Mouse (Mus musculus) kidney, adult 11 months (tissue): Measurements from ENCODE around the gene 9830107B12Rik.

Experiments used
- DNase-seq: peaks from one replicate; pipeline ENCODE4 v3.0.0; 2022

The 9830107B12Rik gene

DNA sequence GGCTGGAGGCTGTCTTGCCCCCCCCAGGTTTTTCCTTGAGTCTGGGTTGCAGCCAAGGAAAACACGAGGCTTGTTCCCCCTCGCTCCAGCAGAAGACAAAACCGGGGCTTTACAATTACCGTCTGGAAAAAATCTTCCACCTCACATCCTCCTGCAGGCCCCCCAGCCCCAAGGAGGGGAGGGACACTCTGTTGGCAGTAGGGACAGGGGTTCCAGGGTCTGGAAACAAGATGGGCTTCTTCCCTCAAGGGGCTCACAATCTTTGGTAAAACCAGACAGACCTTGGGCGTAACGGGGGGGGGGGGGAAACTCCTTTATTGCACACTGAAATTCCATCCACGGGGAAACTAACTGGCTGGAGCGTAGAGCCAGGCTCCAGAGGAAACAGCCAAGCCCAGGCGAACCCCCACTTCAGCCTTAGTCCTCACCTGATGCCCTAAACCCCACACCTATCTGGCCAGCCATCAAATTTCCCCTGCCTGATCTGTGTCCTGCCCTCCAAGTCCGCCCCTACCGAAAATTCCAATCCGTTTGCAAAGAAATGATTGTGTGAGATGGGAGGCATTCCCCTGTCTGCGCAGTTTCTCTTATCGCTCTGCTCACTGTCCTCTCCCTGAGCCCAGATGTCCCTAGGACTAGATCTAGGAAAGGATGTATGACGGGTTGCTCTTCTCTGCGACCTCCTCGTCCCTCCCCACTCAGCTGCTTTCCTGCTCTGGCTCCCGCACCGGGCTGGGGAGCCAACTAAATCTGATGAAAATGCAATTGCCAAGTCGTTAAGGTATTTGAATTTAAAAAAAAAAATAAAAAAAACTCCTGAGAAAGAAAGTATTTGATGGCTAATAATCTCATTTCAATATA, 51.0 kb downstream of the 9830107B12Rik start:
- DNase-seq = no peak

DNA sequence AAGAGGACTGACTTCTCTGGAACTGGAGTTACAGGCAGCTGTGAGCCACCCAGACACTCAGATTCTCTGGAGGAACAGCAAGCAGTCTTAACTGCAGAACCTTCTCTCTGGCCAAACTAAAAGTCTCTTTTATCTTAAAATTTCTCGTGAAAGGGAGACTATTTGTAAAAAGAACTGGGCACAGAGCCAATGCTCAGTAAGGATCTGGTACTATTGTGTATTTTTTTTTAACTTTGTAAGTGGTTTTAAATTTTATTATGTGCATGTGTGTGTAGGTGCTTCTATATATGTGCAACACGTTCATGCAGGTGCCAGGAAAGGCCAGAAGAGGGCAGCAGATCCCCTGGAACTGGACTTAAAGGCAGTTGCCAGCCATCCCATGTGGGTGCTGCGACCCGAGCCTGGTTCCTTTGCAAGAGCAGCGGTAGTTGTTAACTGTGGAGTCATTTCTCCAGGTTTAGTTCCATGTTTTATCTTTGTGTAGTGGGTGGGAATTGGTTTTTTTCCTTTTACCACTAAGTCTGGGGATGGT, 52.7 kb downstream of the 9830107B12Rik start:
- DNase-seq = no peak

DNA sequence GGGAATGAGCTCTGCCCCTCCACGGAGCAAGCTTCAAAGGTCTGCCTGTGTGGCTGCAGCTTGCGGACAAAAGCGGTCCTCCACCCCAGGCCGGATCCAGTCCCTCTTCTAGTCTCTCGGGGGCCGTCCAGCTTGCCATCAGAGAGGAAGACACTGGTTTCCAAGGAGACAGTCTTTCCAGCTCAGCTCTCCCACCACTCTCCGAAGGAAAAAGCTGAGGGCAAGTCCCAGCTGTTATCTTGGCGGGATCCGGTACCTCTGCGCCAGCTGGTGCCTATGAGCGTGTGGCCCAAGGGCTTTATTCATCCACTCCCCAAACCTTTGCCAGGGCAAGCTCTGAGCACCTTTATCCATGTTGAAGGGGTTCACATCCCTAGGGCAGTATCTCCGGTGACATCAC, 55.8 kb downstream of the 9830107B12Rik start:
- no peak for DNase-seq

DNA sequence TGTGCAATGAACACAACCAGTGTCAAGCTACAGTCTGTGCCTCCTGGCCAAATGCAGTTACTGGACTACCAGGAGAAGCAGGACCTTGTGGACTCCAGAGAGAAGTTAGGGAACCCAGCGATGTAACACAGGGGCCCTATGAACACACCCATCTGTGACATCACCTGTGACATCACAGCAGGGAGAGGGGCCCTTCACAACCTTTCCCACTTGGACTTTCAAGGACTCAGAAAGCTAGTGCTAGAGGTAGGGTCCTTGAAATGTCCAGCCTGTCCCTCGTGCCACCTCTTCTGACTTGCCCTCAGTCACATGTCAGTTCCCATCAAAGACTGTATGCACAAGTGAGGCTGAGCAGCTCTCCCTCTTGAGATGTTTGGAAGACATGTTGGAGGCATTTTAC, 56.6 kb downstream of the 9830107B12Rik start:
- no peak for DNase-seq

DNA sequence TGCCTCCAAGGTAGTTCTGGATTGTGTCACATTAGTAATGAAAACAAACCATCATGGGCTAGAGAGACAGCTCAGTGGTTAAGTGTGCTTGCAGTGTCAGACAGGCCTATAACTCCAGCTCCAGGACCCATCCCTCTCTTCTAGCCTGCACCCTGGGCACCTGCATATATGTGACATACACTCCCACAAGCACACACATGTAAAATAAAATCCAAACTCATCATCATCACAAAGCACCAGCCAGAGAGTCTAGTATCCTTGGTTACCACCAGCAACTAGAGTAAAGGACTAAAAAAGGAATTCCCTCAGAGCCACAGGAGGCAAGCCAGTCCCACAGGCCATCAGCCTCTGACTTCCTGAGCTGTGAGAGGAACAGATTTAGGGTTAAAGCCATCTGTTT, 57.0 kb downstream of the 9830107B12Rik start, which contains the start of gene 1700067P10Rik:
Gene 1700067P10Rik (plus strand): TSS at position 301 of the 400 bp plus-strand sequence.
- DNase-seq = no peak

DNA sequence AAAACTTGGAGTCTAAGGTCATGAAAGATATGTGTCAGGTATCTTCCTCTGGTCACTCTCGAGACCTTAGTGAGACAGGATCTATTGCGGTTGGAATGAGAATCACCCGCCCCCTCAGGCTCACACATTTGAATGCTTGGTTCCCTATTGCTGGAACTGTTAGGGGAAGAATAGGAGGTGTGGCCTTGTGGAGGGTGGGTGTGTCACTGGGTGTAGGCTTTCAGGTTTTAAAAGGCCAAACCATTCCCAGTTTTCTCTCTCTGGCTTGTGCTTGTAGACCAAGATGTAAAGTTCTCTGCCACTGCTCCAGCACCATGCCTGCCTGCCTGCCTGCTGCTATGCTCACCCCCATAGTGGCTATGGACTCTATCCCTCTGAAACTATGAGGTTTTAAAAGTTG, 65.4 kb downstream of the 9830107B12Rik start:
- no peak for DNase-seq
